Mouse (Mus musculus): Measurements from ENCODE around the gene Shld2. TPM values are rescaled to one million over a fixed set of nuclear protein-coding genes. Genes with fewer than 3 reads are reported as not detected.

Gene Shld2
- polyA plus RNA-seq, 1 experiment from 2014 or later, result 7.2 TPM

- 85% methylated on average over 11 of the region's 11 CpGs for WGBS
- no peak for ATAC-seq
- Histone ChIP-seq H3K9ac (replicated peaks) (no peak overlapping the region), H3K9me3 (no peaks in the 10 kb centered on the region), H3K27me3 (no peaks in the 10 kb centered on the region), H3K27ac (no peak overlapping the region), H3K4me1 (replicated peaks) (no peaks in the 10 kb centered on the region), H3K4me3 (replicated peaks) (no peak overlapping the region), H3K4me2 (replicated peaks) (no peak overlapping the region), H3K36me3 (no peaks in the 10 kb centered on the region)
Measured at GRCm38 (mm10) chr14:34298871-34299700, 11.2 kb downstream of the Shld2 start.

GRCm38 (mm10) chr14:34297634-34298033, 12.7 kb downstream of the Shld2 start:
- H3K9ac ChIP-seq (replicated peaks), result no peak overlapping the region
- no peaks in the 10 kb centered on the region for H3K4me1 ChIP-seq (replicated peaks)
- no peaks in the 10 kb centered on the region for H3K36me3 ChIP-seq
- no peaks in the 10 kb centered on the region for H3K9me3 ChIP-seq
- 46% methylated on average over 2 of the region's 2 CpGs for WGBS
- H3K27me3 ChIP-seq, result no peaks in the 10 kb centered on the region
- no peak overlapping the region for H3K4me2 ChIP-seq (replicated peaks)
- ATAC-seq, result no peak
- H3K27ac ChIP-seq, result no peak overlapping the region
- no peak overlapping the region for H3K4me3 ChIP-seq (replicated peaks)

GRCm38 (mm10) chr14:34297038-34297437, 13.3 kb downstream of the Shld2 start:
- Histone ChIP-seq H3K4me2 (replicated peaks) (no peak overlapping the region), H3K4me3 (replicated peaks) (no peak overlapping the region), H3K9ac (replicated peaks) (no peak overlapping the region), H3K4me1 (replicated peaks) (no peaks in the 10 kb centered on the region), H3K27ac (no peak overlapping the region), H3K9me3 (no peaks in the 10 kb centered on the region), H3K27me3 (no peaks in the 10 kb centered on the region), H3K36me3 (no peaks in the 10 kb centered on the region)
- no peak for ATAC-seq
- 71% methylated on average over 4 of the region's 4 CpGs for WGBS

- ATAC-seq, result no peak
Measured at GRCm38 (mm10) chr14:34296350-34296749, 13.9 kb downstream of the Shld2 start.

GRCm38 (mm10) chr14:34293641-34294040, 16.7 kb downstream of the Shld2 start:
- Histone ChIP-seq H3K27me3 (no peaks in the 10 kb centered on the region), H3K36me3 (no peaks in the 10 kb centered on the region), H3K4me3 (replicated peaks) (no peak overlapping the region), H3K9ac (replicated peaks) (no peak overlapping the region), H3K9me3 (no peaks in the 10 kb centered on the region), H3K4me1 (replicated peaks) (no peaks in the 10 kb centered on the region), H3K4me2 (replicated peaks) (no peak overlapping the region), H3K27ac (no peak overlapping the region)
- 89% methylated on average over 3 of the region's 3 CpGs for WGBS
- no peak for ATAC-seq

More at GRCm38 (mm10) chr14:34296350-34296749, 13.9 kb downstream of the Shld2 start:
- H3K9me3 ChIP-seq, result no peaks in the 10 kb centered on the region
- no peak overlapping the region for H3K27ac ChIP-seq
- H3K4me2 ChIP-seq (replicated peaks), result no peak overlapping the region
- H3K27me3 ChIP-seq, result no peaks in the 10 kb centered on the region
- H3K9ac ChIP-seq (replicated peaks), result no peak overlapping the region
- WGBS, result 87% methylated on average over 7 of the region's 7 CpGs
- no peak overlapping the region for H3K4me3 ChIP-seq (replicated peaks)
- H3K36me3 ChIP-seq, result no peaks in the 10 kb centered on the region
- no peaks in the 10 kb centered on the region for H3K4me1 ChIP-seq (replicated peaks)

GRCm38 (mm10) chr14:34290229-34290628, 20.1 kb downstream of the Shld2 start:
- no peaks in the 10 kb centered on the region for H3K36me3 ChIP-seq
- H3K9ac ChIP-seq (replicated peaks), result no peak overlapping the region
- H3K4me1 ChIP-seq (replicated peaks), result no peaks in the 10 kb centered on the region
- 46% methylated on average over 1 of the region's 1 CpGs for WGBS
- no peak overlapping the region for H3K27ac ChIP-seq
- H3K4me3 ChIP-seq (replicated peaks), result no peak overlapping the region
- H3K9me3 ChIP-seq, result no peaks in the 10 kb centered on the region
- ATAC-seq, result no peak
- no peak overlapping the region for H3K4me2 ChIP-seq (replicated peaks)
- H3K27me3 ChIP-seq, result no peaks in the 10 kb centered on the region

GRCm38 (mm10) chr14:34289259-34290015, 20.9 kb downstream of the Shld2 start:
- Histone ChIP-seq H3K27me3 (no peaks in the 10 kb centered on the region), H3K4me1 (replicated peaks) (no peaks in the 10 kb centered on the region), H3K9ac (replicated peaks) (no peak overlapping the region), H3K36me3 (no peaks in the 10 kb centered on the region), H3K4me3 (replicated peaks) (no peak overlapping the region), H3K9me3 (no peaks in the 10 kb centered on the region), H3K27ac (no peak overlapping the region), H3K4me2 (replicated peaks) (no peak overlapping the region)
- 92% methylated on average over 3 of the region's 3 CpGs for WGBS
- no peak for ATAC-seq

- H3K27ac ChIP-seq, result no peak overlapping the region
- no peak overlapping the region for H3K4me2 ChIP-seq (replicated peaks)
- no peaks in the 10 kb centered on the region for H3K27me3 ChIP-seq
- H3K9me3 ChIP-seq, result no peaks in the 10 kb centered on the region
- H3K4me1 ChIP-seq (replicated peaks), result no peaks in the 10 kb centered on the region
- no peak overlapping the region for H3K9ac ChIP-seq (replicated peaks)
- H3K4me3 ChIP-seq (replicated peaks), result no peak overlapping the region
- ATAC-seq, result no peak
- no peaks in the 10 kb centered on the region for H3K36me3 ChIP-seq
- 92% methylated on average over 2 of the region's 2 CpGs for WGBS
Measured at GRCm38 (mm10) chr14:34288396-34288795, 21.9 kb downstream of the Shld2 start.

- WGBS, result 93% methylated on average over 5 of the region's 5 CpGs
- no peak overlapping the region for H3K9ac ChIP-seq (replicated peaks)
- H3K9me3 ChIP-seq, result no peaks in the 10 kb centered on the region
- no peaks in the 10 kb centered on the region for H3K27me3 ChIP-seq
- no peak for ATAC-seq
- H3K36me3 ChIP-seq, result no peaks in the 10 kb centered on the region
- no peak overlapping the region for H3K4me2 ChIP-seq (replicated peaks)
- no peak overlapping the region for H3K27ac ChIP-seq
- no peak overlapping the region for H3K4me3 ChIP-seq (replicated peaks)
- H3K4me1 ChIP-seq (replicated peaks), result no peaks in the 10 kb centered on the region
Measured at GRCm38 (mm10) chr14:34281736-34282269, 28.5 kb downstream of the Shld2 start.

- H3K27ac ChIP-seq, result no peak overlapping the region
- no peak overlapping the region for H3K4me2 ChIP-seq (replicated peaks)
- H3K36me3 ChIP-seq, result no peaks in the 10 kb centered on the region
- no peak overlapping the region for H3K9ac ChIP-seq (replicated peaks)
- ATAC-seq, result no peak
- no peaks in the 10 kb centered on the region for H3K27me3 ChIP-seq
- WGBS, result 87% methylated on average over 2 of the region's 2 CpGs
- no peaks in the 10 kb centered on the region for H3K4me1 ChIP-seq (replicated peaks)
- H3K9me3 ChIP-seq, result no peaks in the 10 kb centered on the region
- H3K4me3 ChIP-seq (replicated peaks), result no peak overlapping the region
Measured at GRCm38 (mm10) chr14:34280798-34281197, 29.5 kb downstream of the Shld2 start.

GRCm38 (mm10) chr14:34279726-34280125, 30.6 kb downstream of the Shld2 start:
- Histone ChIP-seq H3K4me3 (replicated peaks) (no peak overlapping the region), H3K9ac (replicated peaks) (no peak overlapping the region), H3K4me1 (replicated peaks) (no peaks in the 10 kb centered on the region), H3K27me3 (no peaks in the 10 kb centered on the region), H3K36me3 (no peaks in the 10 kb centered on the region), H3K9me3 (no peaks in the 10 kb centered on the region), H3K4me2 (replicated peaks) (no peak overlapping the region), H3K27ac (no peak overlapping the region)
- no peak for ATAC-seq
- 87% methylated on average over 4 of the region's 4 CpGs for WGBS

- WGBS, result 90% methylated on average over 4 of the region's 4 CpGs
Measured at GRCm38 (mm10) chr14:34275225-34275624, 35.1 kb downstream of the Shld2 start.

More at GRCm38 (mm10) chr14:34275225-34275624, 35.1 kb downstream of the Shld2 start:
- no peaks in the 10 kb centered on the region for H3K36me3 ChIP-seq
- H3K27me3 ChIP-seq, result no peaks in the 10 kb centered on the region
- H3K4me1 ChIP-seq (replicated peaks), result no peaks in the 10 kb centered on the region
- no peaks in the 10 kb centered on the region for H3K9me3 ChIP-seq
- no peak overlapping the region for H3K4me3 ChIP-seq (replicated peaks)
- no peak overlapping the region for H3K9ac ChIP-seq (replicated peaks)
- H3K4me2 ChIP-seq (replicated peaks), result no peak overlapping the region
- no peak overlapping the region for H3K27ac ChIP-seq
- ATAC-seq, result no peak
